ENCODE assay signal across 8 mouse cellular contexts in the genomic region with DNA sequence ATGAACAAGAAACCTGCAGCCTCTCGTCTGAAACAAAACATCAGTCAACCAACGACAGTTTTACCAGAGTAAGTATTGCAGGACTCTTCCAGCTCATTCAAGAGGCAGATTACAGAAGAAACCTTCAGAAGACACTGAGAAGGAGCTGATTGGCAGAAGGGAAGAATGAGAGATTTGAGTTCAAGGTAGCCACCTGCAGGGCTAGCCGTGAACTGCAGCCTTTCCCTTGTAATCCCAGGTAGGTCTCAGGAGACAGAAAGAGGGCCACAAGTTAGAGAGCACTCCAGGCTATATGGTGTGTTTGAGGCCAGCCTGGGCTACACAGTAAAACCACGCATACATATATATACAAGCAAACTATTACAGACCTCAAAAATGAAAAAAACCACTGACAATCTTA. TPM values are rescaled to one million over a fixed set of nuclear protein-coding genes. Genes with fewer than 3 reads are reported as not detected.
DNase-seq lines count a peak whose midpoint lies in the region; ATAC-seq and TF ChIP-seq lines count a peak whose summit lies in the region.
"Had no signal": no experiment of that assay in that cellular context is flagged by ENCODE, and none has a peak within 500 bp of the region (broad histone marks: within the 10 kb centered on the region; RNA-seq: fewer than 3 reads in every experiment).

No protein-coding gene starts in this region.

- no peak overlapping the region for H3K27ac ChIP-seq in kidney, adult 2 months (ENCODE audit: insufficient read depth, low read depth, low read length)
- H3K27ac ChIP-seq in kidney, embryonic 14.5 days (ENCODE audit: low read depth, low read length), result no peak overlapping the region
- no peak overlapping the region for H3K27ac ChIP-seq in layer of hippocampus, adult 2 months

- no peak overlapping the region for H3K4me3 ChIP-seq in kidney, adult 2 months (ENCODE audit: insufficient read depth, low read depth, low read length)
- H3K4me3 ChIP-seq in kidney, embryonic 14.5 days (ENCODE audit: low read length), result no peak overlapping the region
- no peak overlapping the region for H3K4me3 ChIP-seq in layer of hippocampus, adult 2 months
- H3K4me3 ChIP-seq: megakaryocyte, embryonic 14.5 days had no signal

- TF ChIP-seq CTCF in kidney, adult 2 months (conservative IDR thresholded peaks at IDR 0.05; ENCODE audit: insufficient read depth, insufficient read length, low read depth, low read length), result peak; percentile 65
- TF ChIP-seq CTCF in layer of hippocampus, adult 2 months (conservative IDR thresholded peaks at IDR 0.05), result peak; percentile 79

- H3K4me2 ChIP-seq in kidney, embryonic 14.5 days (replicated peaks; ENCODE audit: low read depth, low read length), result no peak overlapping the region

- ATAC-seq in kidney, embryonic 14.5 days (ENCODE audit: low FRiP score, low TSS enrichment), result no peak

- no peaks in the 10 kb centered on the region for H3K27me3 ChIP-seq in kidney, adult 2 months (replicated peaks; ENCODE audit: control insufficient read depth, insufficient read depth, low read length)
- no peaks in the 10 kb centered on the region for H3K27me3 ChIP-seq in kidney, embryonic 14.5 days (ENCODE audit: control insufficient read depth, insufficient read depth, low read length)
- H3K27me3 ChIP-seq: megakaryocyte, embryonic 14.5 days had no signal

- TF ChIP-seq POLR2A in kidney, adult 2 months (IDR thresholded peaks at IDR 0.05; ENCODE audit: low read depth, low read length), result no peak

- no peaks in the 10 kb centered on the region for H3K36me3 ChIP-seq in kidney, adult 2 months (ENCODE audit: control insufficient read depth, insufficient read depth, low read length)
- H3K36me3 ChIP-seq in kidney, embryonic 14.5 days (ENCODE audit: control insufficient read depth, insufficient read depth, low read length), result no peaks in the 10 kb centered on the region

- no peaks in the 10 kb centered on the region for H3K9me3 ChIP-seq in kidney, embryonic 14.5 days (ENCODE audit: control insufficient read depth, low read length)

- 81% methylated on average over 4 of the region's 4 CpGs for WGBS in kidney, adult 2 months
- 84% methylated on average over 4 of the region's 4 CpGs for WGBS in kidney, embryonic 14.5 days

- no peaks in the 10 kb centered on the region for H3K4me1 ChIP-seq in kidney, adult 2 months (ENCODE audit: control insufficient read depth, insufficient read depth, low read length)
- H3K4me1 ChIP-seq in kidney, embryonic 14.5 days (ENCODE audit: control insufficient read depth, insufficient read depth, low read length), result no peaks in the 10 kb centered on the region

- peak; percentile 70 for DNase-seq in kidney, adult 2 months
- peak; percentile 84 for DNase-seq in ZHBTc4 (ENCODE audit: low read depth, low spot score)
- peak; percentile 51 for DNase-seq in embryo, embryonic 10 days (ENCODE audit: low spot score)
- peak; percentile 34 to 58 for DNase-seq in layer of hippocampus, adult 2 months (ENCODE audit: low spot score in 2 of 2)
- DNase-seq in lung, postnatal 25 days (ENCODE audit: low spot score), result peak; percentile 46
- peak; percentile 15 for DNase-seq in testis, postnatal 14 days (ENCODE audit: low spot score)

- H3K9ac ChIP-seq in kidney, embryonic 14.5 days (ENCODE audit: low read depth, low read length), result no peak overlapping the region

RNA-seq across cellular contexts. Expression of gene Rhobtb1, which starts 49.2 kb away (rescaled TPM):
- polyA plus RNA-seq in kidney, adult 2 months (2012; rRNA removed), result 17.0 and 20.6 TPM in 2 replicates
- 20.3 and 26.6 TPM in 2 replicates for polyA plus RNA-seq in kidney, embryonic 14.5 days (2014; fragmentation: Nextera tagmentation; extraction: Ambion mirVana)
- total RNA-seq in layer of hippocampus, adult 2 months (2021), result 1 to 10 TPM; 3.8 to 5.9 TPM

Comparison
In these comparisons a context has a peak if more than half of its experiments do, and no peak if none do; other contexts are left out.
1. DNase-seq: peak in every context shown above with its lines; median percentile 84 in ZHBTc4; 70 in kidney, adult 2 months; 51 in embryo, embryonic 10 days; 46 in layer of hippocampus, adult 2 months; 46 in lung, postnatal 25 days; 15 in testis, postnatal 14 days.